Mouse (Mus musculus) heart, embryonic 14.5 days (tissue): ENCODE results near the gene Csrp3. TPM values are rescaled to one million over a fixed set of nuclear protein-coding genes. Genes with fewer than 3 reads are reported as not detected.

Source experiments
- ATAC-seq: fragments of 200-750 bp; cut with Nextera tagmentation; 2 replicates; pipeline ENCODE4 v1.8.0; 2017; ENCODE audit warnings: low read depth, moderate TSS enrichment; ENCODE audit not compliant: insufficient number of reproducible peaks, insufficient read depth, low FRiP score
- H3K27ac ChIP-seq, 2 experiments: fragments of 200-500 bp in 1 of 2; fragments of 300-500 bp in 1 of 2; sonication (generic) in 1 of 2; replicated peaks in 1 of 2; 2 replicates each; pipeline ENCODE4 v1.5.1; 2012 to 2014; ENCODE audit warnings: low read depth in 2 of 2, low read length in 2 of 2, control low read depth in 1 of 2, mild to moderate bottlenecking in 1 of 2, mixed read lengths in 1 of 2; ENCODE audit not compliant: control insufficient read depth in 1 of 2, insufficient read depth in 1 of 2
- H3K27me3 ChIP-seq: fragments of 300-500 bp; sonication (generic); 2 replicates; pipeline ENCODE4 v1.6.1; 2014; ENCODE audit warnings: mild to moderate bottlenecking, low read length, control low read depth; ENCODE audit not compliant: control insufficient read depth, insufficient read depth
- H3K36me3 ChIP-seq: fragments of 300-500 bp; sonication (generic); 2 replicates; pipeline ENCODE4 v1.6.1; 2014; ENCODE audit warnings: mild to moderate bottlenecking, control low read depth, low read length, mixed read lengths; ENCODE audit not compliant: control insufficient read depth, insufficient read depth
- H3K4me1 ChIP-seq, 2 experiments: fragments of 200-500 bp in 1 of 2; fragments of 300-500 bp in 1 of 2; sonication (generic) in 1 of 2; 2 replicates each; pipeline ENCODE4 v1.6.1; 2012 to 2014; ENCODE audit warnings: low read length in 2 of 2, control low read depth in 1 of 2, mixed read lengths in 1 of 2; ENCODE audit not compliant: control insufficient read depth in 2 of 2, insufficient read depth in 2 of 2
- H3K4me2 ChIP-seq: fragments of 300-500 bp; sonication (generic); 2 replicates; pipeline ENCODE4 v1.6.1; 2014; ENCODE audit warnings: mild to moderate bottlenecking, low read length
- H3K4me3 ChIP-seq, 2 experiments: fragments of 200-500 bp in 1 of 2; fragments of 300-500 bp in 1 of 2; sonication (generic) in 1 of 2; 2 replicates each; pipeline ENCODE4 v1.5.1; 2012 to 2014; ENCODE audit warnings: low read length in 2 of 2, mild to moderate bottlenecking in 2 of 2, control low read depth in 1 of 2, low read depth in 1 of 2, moderate library complexity in 1 of 2; ENCODE audit not compliant: control insufficient read depth in 1 of 2, insufficient read depth in 1 of 2
- H3K9ac ChIP-seq: fragments of 300-500 bp; sonication (generic); 2 replicates; pipeline ENCODE4 v1.6.1; 2014; ENCODE audit warnings: mild to moderate bottlenecking, low read length
- H3K9me3 ChIP-seq: fragments of 300-500 bp; sonication (generic); 2 replicates; pipeline ENCODE4 v1.6.1; 2016; ENCODE audit warnings: low read length, control low read depth; ENCODE audit not compliant: control insufficient read depth
- WGBS: fragments of 180-500 bp; shearing (Covaris S2); extraction: QIAGEN DNeasy Blood & Tissue Kit; methylation state at CpG from one replicate; pipeline ENCODE4 v1.1.7; 2014; 5-methylcytosine and 5-hydroxymethylcytosine counted together
- polyA plus RNA-seq: library from polyadenylated mRNA; unstranded; fragments of >200 nt; fragmentation: Nextera tagmentation; extraction: Ambion mirVana; gene quantifications from 2 replicates; pipeline ENCODE4 v1.2.1, GENCODE M21; 2014

The Csrp3 gene
- polyA plus RNA-seq, 1 experiment from 2014 or later = 2,129 TPM

DNA sequence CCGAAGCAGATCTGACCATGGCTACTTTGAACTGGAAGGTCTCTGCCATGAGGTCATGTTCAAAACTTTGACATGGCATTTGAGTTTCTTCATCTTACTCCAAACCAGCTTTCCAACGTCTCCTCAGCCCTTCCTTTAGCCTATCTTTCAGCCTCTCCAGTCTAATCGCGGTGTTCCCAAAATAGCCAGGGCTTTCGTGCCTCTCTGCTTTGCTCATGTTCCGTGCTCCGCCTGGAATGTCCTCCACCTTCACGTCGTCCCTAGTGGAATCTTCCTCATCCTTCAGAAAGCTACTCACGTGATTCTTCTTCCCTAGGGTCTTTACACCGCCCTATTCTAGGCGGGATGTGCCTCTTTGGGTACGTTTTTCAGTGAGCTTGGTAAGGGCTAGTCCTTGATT, 5.7 kb upstream of the Csrp3 start:
- peak overlapping the region; percentile 34; the same call in 1 of the 2 replicates for H3K4me2 ChIP-seq
- peaks cover 9 to 43% of the 10 kb centered on the region in 2 experiments for H3K4me1 ChIP-seq
- no peaks in the 10 kb centered on the region for H3K9me3 ChIP-seq
- peak overlapping the region; percentile 93 to 97 for H3K27ac ChIP-seq
- no peaks in the 10 kb centered on the region for H3K36me3 ChIP-seq
- no peak overlapping the region for H3K4me3 ChIP-seq
- no peak overlapping the region for H3K9ac ChIP-seq
- peak; percentile 69 for ATAC-seq
- H3K27me3 ChIP-seq = no peaks in the 10 kb centered on the region
- WGBS = 22% methylated on average over 13 of the region's 13 CpGs

DNA sequence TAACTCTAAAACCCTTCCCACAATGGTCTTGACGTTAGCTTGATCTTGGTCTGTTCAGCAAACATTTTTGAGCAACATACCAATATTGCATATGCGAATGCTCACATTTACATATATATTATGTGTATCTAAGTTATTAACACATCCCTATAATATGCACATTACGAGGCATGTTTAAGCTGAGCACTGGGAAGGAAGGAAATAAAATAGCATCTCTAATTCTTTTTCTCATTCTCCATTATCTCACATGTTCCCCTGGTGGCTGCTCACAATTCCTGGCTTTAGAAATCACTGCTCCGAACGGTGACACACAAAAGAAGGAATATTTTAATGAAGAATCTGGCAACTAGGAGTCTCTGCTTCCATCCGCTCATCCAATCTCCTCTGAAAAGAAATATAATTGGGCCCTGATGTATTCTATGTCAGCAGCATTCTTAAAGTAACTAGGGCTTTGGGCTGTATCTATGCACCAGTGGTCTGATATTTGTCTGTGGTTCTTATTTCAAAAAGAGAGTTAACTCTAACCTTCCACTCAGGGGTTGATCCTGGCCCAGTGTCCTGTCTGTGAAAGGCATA, 3.8 kb upstream of the Csrp3 start:
- Histone ChIP-seq H3K27me3 (no peaks in the 10 kb centered on the region), H3K9ac (no peak overlapping the region), H3K4me1 (peaks cover 9 to 43% of the 10 kb centered on the region in 2 experiments), H3K4me3 (no peak overlapping the region), H3K36me3 (no peaks in the 10 kb centered on the region), H3K9me3 (no peaks in the 10 kb centered on the region), H3K4me2 (no peak overlapping the region), H3K27ac (0 out of 4 replicates have a peak overlapping the region, but pooled peaks of 1 of the 2 experiments have one; percentile 6)
- 77% methylated on average over 6 of the region's 6 CpGs for WGBS
- no peak for ATAC-seq

DNA sequence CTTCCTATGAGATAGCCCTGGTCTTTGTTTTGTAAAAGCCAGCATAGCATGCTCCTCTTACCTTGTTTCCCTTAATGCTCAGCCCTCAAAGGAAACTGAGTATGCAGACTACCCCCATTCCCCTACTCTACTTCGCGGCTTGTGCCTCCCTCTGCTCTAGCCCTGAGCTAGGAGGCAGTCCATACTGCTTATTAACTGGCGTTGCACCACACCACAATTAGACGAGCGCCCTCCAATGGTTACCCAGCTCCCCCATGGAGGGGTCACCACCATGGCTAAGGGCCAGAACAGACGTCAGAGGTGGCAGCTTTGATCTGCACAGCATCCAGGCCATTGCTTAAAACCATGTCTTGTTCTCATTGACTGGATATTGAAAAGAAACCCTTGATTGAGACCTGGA, 1.1 kb downstream of the Csrp3 start:
- Histone ChIP-seq H3K4me3 (peak overlapping the region; percentile 51 to 56), H3K4me2 (peak overlapping the region; percentile 70), H3K4me1 (peaks cover 6 to 46% of the 10 kb centered on the region in 2 experiments), H3K27me3 (no peaks in the 10 kb centered on the region), H3K9me3 (no peaks in the 10 kb centered on the region), H3K9ac (peak overlapping the region; percentile 93), H3K27ac (peak overlapping the region; percentile 94 to 98), H3K36me3 (peaks cover 22% of the 10 kb centered on the region)
- 23% methylated on average over 6 of the region's 6 CpGs for WGBS
- peak; percentile 55; the same call in 1 of the 2 replicates for ATAC-seq

- Histone ChIP-seq H3K9me3 (no peaks in the 10 kb centered on the region), H3K4me2 (peak overlapping the region; percentile 70), H3K27ac (peak overlapping the region; percentile 94 to 98), H3K27me3 (no peaks in the 10 kb centered on the region), H3K36me3 (peaks cover 23% of the 10 kb centered on the region), H3K4me3 (peak overlapping the region; percentile 51 to 56), H3K9ac (peak overlapping the region; percentile 93), H3K4me1 (peaks cover 7 to 41% of the 10 kb centered on the region in 2 experiments)
- no peak for ATAC-seq
- WGBS = 36% methylated on average over 12 of the region's 12 CpGs
Observed at GRCm38 (mm10) chr7:48845213-48845973, 2.4 kb downstream of the Csrp3 start.

- peak overlapping the region in 1 of 2 experiments; percentile 51; a peak in 1 of 4 replicates for H3K4me3 ChIP-seq
- peaks cover 39% of the 10 kb centered on the region for H3K36me3 ChIP-seq
- H3K4me1 ChIP-seq = peaks cover 17 to 53% of the 10 kb centered on the region in 2 experiments
- peak overlapping the region; percentile 17 to 98; a peak in 2 of 4 replicates for H3K27ac ChIP-seq
- peak overlapping the region; percentile 70 for H3K4me2 ChIP-seq
- H3K9ac ChIP-seq = peak overlapping the region; percentile 93
- H3K9me3 ChIP-seq = no peaks in the 10 kb centered on the region
- no peaks in the 10 kb centered on the region for H3K27me3 ChIP-seq
- 78% methylated on average over 5 of the region's 5 CpGs for WGBS
- ATAC-seq = no peak
Observed at GRCm38 (mm10) chr7:48843541-48843940, 4.3 kb downstream of the Csrp3 start.

DNA sequence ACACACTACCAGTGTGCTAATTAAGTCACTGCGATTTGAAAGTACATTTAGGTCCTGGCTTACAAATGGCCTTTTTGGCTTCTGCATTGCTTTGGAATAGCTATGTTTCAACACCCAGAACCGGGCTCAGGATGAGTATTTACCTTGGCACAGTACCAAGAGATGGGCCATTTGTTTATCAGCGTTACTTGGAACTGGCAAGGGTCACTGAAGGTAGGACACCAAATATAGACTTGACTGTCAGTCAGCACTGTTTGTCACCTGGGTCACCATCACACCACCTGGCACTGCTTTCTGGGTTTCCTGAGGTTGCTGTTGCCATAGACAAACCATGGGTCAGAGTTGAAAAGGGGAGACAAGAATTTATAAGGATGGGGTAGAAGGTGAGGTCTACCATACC, 5.5 kb downstream of the Csrp3 start:
- 19% methylated on average over 3 of the region's 3 CpGs for WGBS
- ATAC-seq = no peak
- Histone ChIP-seq H3K4me2 (peak overlapping the region; percentile 70), H3K4me1 (peaks cover 20 to 62% of the 10 kb centered on the region in 2 experiments), H3K4me3 (0 out of 4 replicates have a peak overlapping the region, but pooled peaks of 1 of the 2 experiments have one; percentile 51), H3K9me3 (no peaks in the 10 kb centered on the region), H3K36me3 (peaks cover 50% of the 10 kb centered on the region), H3K9ac (peak overlapping the region; percentile 42; the same call in 1 of the 2 replicates), H3K27ac (peak overlapping the region; percentile 0 to 98; a peak in 3 of 4 replicates), H3K27me3 (no peaks in the 10 kb centered on the region)

DNA sequence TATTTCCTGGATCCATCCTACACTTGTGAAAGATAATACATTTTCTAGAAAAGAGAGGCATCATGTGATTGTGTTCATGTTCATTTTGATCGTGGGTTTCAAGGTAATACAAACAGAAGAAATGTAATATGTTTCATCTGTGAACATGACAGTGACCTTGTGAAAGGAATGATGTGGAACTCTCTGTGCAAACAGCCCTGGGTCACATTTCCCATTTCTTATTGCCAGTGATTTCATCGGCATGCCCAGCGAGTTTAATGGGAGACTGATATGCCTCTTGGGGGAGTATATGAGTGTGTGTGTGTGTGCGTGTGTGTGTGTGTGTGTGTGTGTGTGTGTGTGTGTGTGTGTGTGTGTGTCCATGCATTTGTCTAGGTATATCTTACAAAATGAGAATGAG, 6.3 kb downstream of the Csrp3 start:
- Histone ChIP-seq H3K27ac (peak overlapping the region; percentile 28 to 98), H3K27me3 (no peaks in the 10 kb centered on the region), H3K9me3 (no peaks in the 10 kb centered on the region), H3K4me2 (peak overlapping the region; percentile 70), H3K36me3 (peaks cover 58% of the 10 kb centered on the region), H3K4me3 (no peak overlapping the region), H3K4me1 (peaks cover 21 to 66% of the 10 kb centered on the region in 2 experiments), H3K9ac (0 out of 2 replicates have a peak overlapping the region, but pooled peaks have one; percentile 42)
- whole genome bisulfite sequencing = 60% methylated on average over 4 of the region's 4 CpGs
- no peak for ATAC-seq
